Mouse (Mus musculus) midbrain, postnatal 0 days (tissue): ENCODE measurements at regions not wholly inside any gene's neighbourhood (a gene's known extent, or its start where the extent isn't known, plus 50 kb on each side); places are given as distances from the start of the nearest gene placed in this dataset.
A peak's percentile ranks its signal among the peaks of the same experiment; 100 is the strongest.

Experiments
- ATAC-seq: fragments of 200-750 bp; cut with Nextera tagmentation; 2 replicates; pipeline ENCODE4 v1.8.0; 2017; ENCODE audit warnings: moderate number of reproducible peaks, mild to moderate bottlenecking, moderate TSS enrichment, moderate library complexity; ENCODE audit not compliant: low FRiP score
- DNase-seq: peaks from one replicate; pipeline ENCODE4 v3.0.0-alpha.2; 2015; ENCODE audit warnings: low spot score
- H3K27ac ChIP-seq: fragments of 300-500 bp; sonication (generic); 2 replicates; pipeline ENCODE4 v1.5.1; 2014; ENCODE audit warnings: low read depth, mild to moderate bottlenecking, low read length, mixed read lengths
- H3K27me3 ChIP-seq: fragments of 300-500 bp; sonication (generic); 2 replicates; pipeline ENCODE4 v1.6.1; 2014; ENCODE audit warnings: low read length, control low read depth, mixed read lengths; ENCODE audit not compliant: insufficient read depth
- H3K36me3 ChIP-seq: fragments of 300-500 bp; sonication (generic); 2 replicates; pipeline ENCODE4 v1.6.1; 2014; ENCODE audit warnings: low read length, control low read depth, mixed read lengths; ENCODE audit not compliant: insufficient read depth
- H3K4me1 ChIP-seq: fragments of 300-500 bp; sonication (generic); 2 replicates; pipeline ENCODE4 v1.6.1; 2014; ENCODE audit warnings: mild to moderate bottlenecking, control low read depth, antibody characterized with exemption, low read length, mixed read lengths; ENCODE audit not compliant: insufficient read depth
- H3K4me2 ChIP-seq: fragments of 300-500 bp; sonication (generic); 2 replicates; pipeline ENCODE4 v1.6.1; 2014; ENCODE audit warnings: low read depth, mild to moderate bottlenecking, low read length, mixed read lengths; ENCODE audit not compliant: poor library complexity, severe bottlenecking
- H3K4me3 ChIP-seq: fragments of 300-500 bp; sonication (generic); 2 replicates; pipeline ENCODE4 v1.5.1; 2014; ENCODE audit warnings: low read depth, mild to moderate bottlenecking, low read length, moderate library complexity
- H3K9ac ChIP-seq: fragments of 300-500 bp; sonication (generic); replicated peaks from 2 replicates; pipeline ENCODE4 v1.6.1; 2014; ENCODE audit warnings: mild to moderate bottlenecking, low read length, moderate library complexity, mixed read lengths; ENCODE audit not compliant: poor library complexity, severe bottlenecking
- H3K9me3 ChIP-seq: fragments of 300-500 bp; sonication (generic); 2 replicates; pipeline ENCODE4 v1.6.1; 2016; ENCODE audit warnings: low read length, control low read depth
- CTCF ChIP-seq: IDR thresholded peaks from 2 replicates; pipeline ENCODE4 v1.5.1; 2016; ENCODE audit warnings: antibody characterized with exemption, mild to moderate bottlenecking
- WGBS: fragments of 180-500 bp; shearing (Covaris S2); extraction: QIAGEN DNeasy Blood & Tissue Kit; methylation state at CpG from one replicate; pipeline ENCODE4 v1.1.7; 2014; 5-methylcytosine and 5-hydroxymethylcytosine counted together

- Histone ChIP-seq H3K9me3 (no peaks in the 10 kb centered on the region), H3K4me3 (no peak overlapping the region), H3K4me1 (no peaks in the 10 kb centered on the region), H3K9ac (no peak overlapping the region), H3K4me2 (no peak overlapping the region), H3K27me3 (no peaks in the 10 kb centered on the region), H3K27ac (no peak overlapping the region), H3K36me3 (no peaks in the 10 kb centered on the region)
- no peak for TF ChIP-seq CTCF
- DNase-seq (no peak), ATAC-seq (no peak)
- 54% methylated on average over 1 of the region's 1 CpGs for WGBS
Observed at GRCm38 (mm10) chr4:96895223-96895622, 110.2 kb upstream of the Gm12695 start.

GRCm38 (mm10) chr4:96881077-96881476 lies 96.1 kb upstream of the Gm12695 start:
- no peaks in the 10 kb centered on the region for H3K27me3 ChIP-seq
- H3K4me3 ChIP-seq = no peak overlapping the region
- H3K4me2 ChIP-seq = no peak overlapping the region
- WGBS = 85% methylated on average over 2 of the region's 2 CpGs
- no peak for DNase-seq
- H3K9ac ChIP-seq = no peak overlapping the region
- TF ChIP-seq CTCF = no peak
- H3K36me3 ChIP-seq = no peaks in the 10 kb centered on the region
- no peak for ATAC-seq
- H3K9me3 ChIP-seq = no peaks in the 10 kb centered on the region
- H3K4me1 ChIP-seq = no peaks in the 10 kb centered on the region
- no peak overlapping the region for H3K27ac ChIP-seq

- no peak overlapping the region for H3K27ac ChIP-seq
- H3K4me2 ChIP-seq = no peak overlapping the region
- no peaks in the 10 kb centered on the region for H3K36me3 ChIP-seq
- H3K9ac ChIP-seq = no peak overlapping the region
- no peaks in the 10 kb centered on the region for H3K4me1 ChIP-seq
- no peaks in the 10 kb centered on the region for H3K27me3 ChIP-seq
- no peak for TF ChIP-seq CTCF
- ATAC-seq = no peak
- DNase-seq = no peak
- 93% methylated on average over 1 of the region's 1 CpGs for WGBS
- no peak overlapping the region for H3K4me3 ChIP-seq
- no peaks in the 10 kb centered on the region for H3K9me3 ChIP-seq
Observed at GRCm38 (mm10) chr4:96878016-96878415, 93.0 kb upstream of the Gm12695 start.

- H3K9me3 ChIP-seq = no peaks in the 10 kb centered on the region
- no peak overlapping the region for H3K4me3 ChIP-seq
- H3K4me1 ChIP-seq = no peaks in the 10 kb centered on the region
- no peak overlapping the region for H3K4me2 ChIP-seq
- ATAC-seq = no peak
- H3K27ac ChIP-seq = no peak overlapping the region
- TF ChIP-seq CTCF = peak; percentile 55
- H3K36me3 ChIP-seq = no peaks in the 10 kb centered on the region
- no peak overlapping the region for H3K9ac ChIP-seq
- peak; percentile 31 for DNase-seq
- H3K27me3 ChIP-seq = no peaks in the 10 kb centered on the region
Observed at GRCm38 (mm10) chr4:96874644-96875043, 89.7 kb upstream of the Gm12695 start.

- no peaks in the 10 kb centered on the region for H3K9me3 ChIP-seq
- no peaks in the 10 kb centered on the region for H3K27me3 ChIP-seq
- no peak for TF ChIP-seq CTCF
- no peak overlapping the region for H3K4me3 ChIP-seq
- H3K4me1 ChIP-seq = no peaks in the 10 kb centered on the region
- no peak overlapping the region for H3K4me2 ChIP-seq
- no peak overlapping the region for H3K27ac ChIP-seq
- no peaks in the 10 kb centered on the region for H3K36me3 ChIP-seq
- ATAC-seq (no peak), DNase-seq (no peak)
- WGBS = 57% methylated on average over 3 of the region's 3 CpGs
- no peak overlapping the region for H3K9ac ChIP-seq
Observed at GRCm38 (mm10) chr4:96845170-96845569, 60.2 kb upstream of the Gm12695 start.
